ENCODE assay signal across 9 mouse cellular contexts in genomic region chr6:50890370-50891204, GRCm38 (mm10).
DNase-seq lines count a peak whose midpoint lies in the region; ATAC-seq and TF ChIP-seq lines count a peak whose summit lies in the region.
"Had no signal": no experiment of that assay in that cellular context is flagged by ENCODE, and none has a peak within 500 bp of the region (broad histone marks: within the 10 kb centered on the region; RNA-seq: fewer than 3 reads in every experiment).

No protein-coding gene starts in this region.

- no peak overlapping the region for H3K4me3 ChIP-seq in gastrocnemius, adult 2 months
- no peak overlapping the region for H3K4me3 ChIP-seq in intestine, postnatal 0 days (ENCODE audit: low read depth, low read length)
- peak overlapping the region; percentile 38 for H3K4me3 ChIP-seq in liver, embryonic 13.5 days (replicated peaks)
- H3K4me3 ChIP-seq in neural tube, embryonic 13.5 days: peak overlapping the region; percentile 3; the same call in 1 of the 2 replicates

- no peak for ATAC-seq in intestine, postnatal 0 days
- peak; percentile 99 for ATAC-seq in liver, embryonic 13.5 days (ENCODE audit: low read depth)
- peak; percentile 86 for ATAC-seq in neural tube, embryonic 13.5 days (ENCODE audit: low read depth)
- no peak for ATAC-seq in CD4-positive, CD25-positive, alpha-beta regulatory T cell, adult 4 months

- H3K4me2 ChIP-seq in intestine, postnatal 0 days (replicated peaks; ENCODE audit: low read depth): 0 out of 2 replicates have a peak overlapping the region, but pooled peaks have one; percentile 27
- peak overlapping the region; percentile 55 for H3K4me2 ChIP-seq in liver, embryonic 13.5 days
- peak overlapping the region; percentile 37 for H3K4me2 ChIP-seq in neural tube, embryonic 13.5 days

- H3K4me1 ChIP-seq in intestine, postnatal 0 days (replicated peaks; ENCODE audit: control insufficient read depth, insufficient read depth, low read length): no peaks in the 10 kb centered on the region
- H3K4me1 ChIP-seq in liver, embryonic 13.5 days (replicated peaks): peaks cover 49% of the 10 kb centered on the region
- H3K4me1 ChIP-seq in neural tube, embryonic 13.5 days (replicated peaks): peaks cover 55% of the 10 kb centered on the region

- intact Hi-C loops in gastrocnemius, adult 2 months (cut with DNase I): no loop called here

- no peak overlapping the region for H3K27ac ChIP-seq in gastrocnemius, adult 2 months
- H3K27ac ChIP-seq in intestine, postnatal 0 days (ENCODE audit: low read depth, low read length): no peak overlapping the region
- H3K27ac ChIP-seq in liver, embryonic 13.5 days: peak overlapping the region; percentile 93
- peak overlapping the region; percentile 93 for H3K27ac ChIP-seq in neural tube, embryonic 13.5 days (replicated peaks)
- H3K27ac ChIP-seq: macrophage had no signal

- no peak overlapping the region for H3K9ac ChIP-seq in intestine, postnatal 0 days (ENCODE audit: low read depth, low read length)
- H3K9ac ChIP-seq in liver, embryonic 13.5 days: peak overlapping the region; percentile 67
- H3K9ac ChIP-seq in neural tube, embryonic 13.5 days: peak overlapping the region; percentile 46

- 15% methylated on average over 25 of the region's 25 CpGs for WGBS in intestine, postnatal 0 days
- WGBS in liver, embryonic 13.5 days (ENCODE audit: insufficient replicate concordance): 4% methylated on average over 25 of the region's 25 CpGs
- 4% methylated on average over 25 of the region's 25 CpGs for WGBS in neural tube, embryonic 13.5 days

- no peaks in the 10 kb centered on the region for H3K9me3 ChIP-seq in intestine, postnatal 0 days (ENCODE audit: control insufficient read depth)
- H3K9me3 ChIP-seq in liver, embryonic 13.5 days (replicated peaks): no peaks in the 10 kb centered on the region
- no peaks in the 10 kb centered on the region for H3K9me3 ChIP-seq in neural tube, embryonic 13.5 days

- 0 out of 2 replicates have a peak, but pooled peaks cover 4% of the 10 kb centered on the region for H3K27me3 ChIP-seq in intestine, postnatal 0 days (replicated peaks; ENCODE audit: control insufficient read depth, insufficient read depth, low read length)
- H3K27me3 ChIP-seq in liver, embryonic 13.5 days: peaks cover 24% of the 10 kb centered on the region
- no peaks in the 10 kb centered on the region for H3K27me3 ChIP-seq in neural tube, embryonic 13.5 days

- DNase-seq in gastrocnemius, postnatal 4 days (ENCODE audit: low spot score in 2 of 2): peak; percentile 17 to 29
- no peak for DNase-seq in gastrocnemius, adult 2 months
- DNase-seq in embryo, embryonic 10 days (ENCODE audit: low spot score): peak; percentile 78
- DNase-seq in heart, adult 18-20 months: peak; percentile 59
- peak; percentile 91 for DNase-seq in liver, embryonic 13.5 days

- no peak for TF ChIP-seq CTCF in gastrocnemius, adult 2 months (IDR thresholded peaks at IDR 0.05)
- TF ChIP-seq CTCF in intestine, postnatal 0 days (IDR thresholded peaks at IDR 0.05; ENCODE audit: low read depth): no peak

- H3K36me3 ChIP-seq in intestine, postnatal 0 days (ENCODE audit: control insufficient read depth, insufficient read depth): no peaks in the 10 kb centered on the region
- H3K36me3 ChIP-seq in liver, embryonic 13.5 days: no peaks in the 10 kb centered on the region
- H3K36me3 ChIP-seq in neural tube, embryonic 13.5 days: no peaks in the 10 kb centered on the region

Comparison
In these comparisons a context has a peak if more than half of its experiments do, and no peak if none do; other contexts are left out.
1. H3K27ac ChIP-seq: peak in liver, embryonic 13.5 days (single experiment) and neural tube, embryonic 13.5 days (single experiment); none in gastrocnemius, adult 2 months (single experiment) and intestine, postnatal 0 days (single experiment).
2. H3K4me3 ChIP-seq: peak in liver, embryonic 13.5 days (single experiment) and neural tube, embryonic 13.5 days (single experiment); none in gastrocnemius, adult 2 months (single experiment) and intestine, postnatal 0 days (single experiment).
3. ATAC-seq: peak in liver, embryonic 13.5 days (single experiment) and neural tube, embryonic 13.5 days (single experiment); none in intestine, postnatal 0 days (single experiment) and CD4-positive, CD25-positive, alpha-beta regulatory T cell, adult 4 months (single experiment).
4. Peak in every context shown above with its lines, with median percentiles within 50 percentile points of each other: H3K4me2 ChIP-seq.